Mouse (Mus musculus): ENCODE results near the gene 4930449I24Rik.

DNA sequence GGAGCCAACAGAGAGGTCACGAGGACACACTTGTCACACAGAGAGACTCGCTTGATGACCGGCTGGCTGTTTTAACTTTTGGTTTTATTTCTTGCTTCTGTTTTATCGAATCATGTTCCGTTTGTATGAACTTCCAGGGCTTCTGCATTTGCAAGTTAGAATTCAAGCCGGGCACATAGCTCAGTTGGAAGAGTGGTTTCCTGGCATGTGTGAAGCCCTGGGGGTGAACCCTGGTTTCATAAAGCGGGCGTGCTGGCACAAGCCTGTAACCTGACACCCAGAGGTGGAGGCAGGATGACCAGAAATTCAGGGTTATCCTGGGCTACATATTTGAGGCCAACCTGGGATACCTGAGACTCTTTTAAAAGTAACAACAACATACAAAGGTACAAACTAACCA lies 40.6 kb upstream of the 4930449I24Rik start:
- TF ChIP-seq POLR2A (IDR thresholded peaks at IDR 0.05; ENCODE audit: borderline replicate concordance, extremely low read depth, insufficient read depth, insufficient read length, poor library complexity, severe bottlenecking) (no peak), CTCF (IDR thresholded peaks at IDR 0.05; ENCODE audit: borderline replicate concordance, extremely low read depth, insufficient read depth, insufficient read length) (no peak)

All from brain, embryonic 14.5 days (tissue).